Mouse (Mus musculus) monocyte, adult 2 months (primary cell): ENCODE data around the gene Pdp2.

Experiments
- DNase-seq, 2 experiments: peaks; one replicate each; pipeline ENCODE4 v3.0.0; 2022; ENCODE audit warnings: low spot score in 2 of 2, low read depth in 1 of 2

Gene Pdp2

DNA sequence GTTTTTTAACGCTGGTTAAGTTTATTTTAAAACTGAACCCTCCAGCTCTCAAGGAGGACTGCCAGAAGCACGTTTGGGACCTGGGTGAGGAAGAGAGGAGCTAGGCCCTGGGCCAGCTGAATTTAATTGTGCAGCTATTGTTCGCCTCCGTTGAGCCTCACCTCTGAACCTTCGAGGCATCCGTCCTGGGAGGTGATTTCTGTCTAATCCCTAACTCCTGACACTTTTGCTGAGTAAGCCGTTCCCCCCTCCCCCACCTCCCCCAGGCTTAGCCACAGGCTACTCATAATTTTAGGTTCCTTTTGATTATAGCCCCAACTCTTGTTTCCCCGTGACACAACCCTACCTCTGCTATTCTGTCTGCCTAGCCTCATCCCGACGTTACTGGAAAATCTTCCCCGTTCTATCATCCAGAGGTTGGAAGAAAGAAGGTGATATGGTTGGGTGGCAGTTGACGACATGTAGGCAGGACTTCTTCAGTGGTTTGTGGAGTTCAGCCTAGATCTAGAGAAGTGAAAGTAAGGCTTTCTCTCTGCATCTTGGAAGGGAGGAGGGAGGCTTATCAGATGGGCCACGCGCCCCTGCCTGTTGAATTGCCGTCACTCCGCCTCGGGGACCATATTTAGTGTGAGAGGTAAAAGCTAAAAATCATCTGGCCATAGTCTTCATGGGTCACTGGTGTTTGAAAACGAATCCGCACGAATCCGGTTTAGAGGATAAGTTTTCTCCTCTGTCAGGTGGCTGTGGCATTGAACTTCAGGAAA is 4.7 kb downstream of the Pdp2 start:
- DNase-seq, result no peak

DNA sequence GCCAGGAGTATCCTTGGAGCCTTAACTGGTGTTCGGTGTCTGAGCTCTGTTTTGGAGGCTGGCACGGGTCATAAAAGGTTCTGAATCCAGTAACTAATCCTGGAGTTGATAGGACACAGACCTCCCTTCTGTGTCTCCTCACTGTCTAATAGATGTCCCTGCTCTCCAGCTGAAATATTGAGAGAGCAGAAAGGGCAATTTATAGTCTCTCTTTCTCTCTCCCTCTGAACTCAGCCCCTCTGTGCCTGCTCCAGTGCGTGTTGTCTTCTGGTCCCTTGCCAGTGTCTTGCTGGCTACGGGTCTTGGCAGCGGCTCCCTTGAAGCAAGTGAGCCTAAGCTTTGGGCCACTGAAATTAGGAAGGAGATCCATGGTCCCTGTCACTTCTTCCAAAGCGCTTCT is 6.4 kb downstream of the Pdp2 start:
- DNase-seq, result no peak

DNA sequence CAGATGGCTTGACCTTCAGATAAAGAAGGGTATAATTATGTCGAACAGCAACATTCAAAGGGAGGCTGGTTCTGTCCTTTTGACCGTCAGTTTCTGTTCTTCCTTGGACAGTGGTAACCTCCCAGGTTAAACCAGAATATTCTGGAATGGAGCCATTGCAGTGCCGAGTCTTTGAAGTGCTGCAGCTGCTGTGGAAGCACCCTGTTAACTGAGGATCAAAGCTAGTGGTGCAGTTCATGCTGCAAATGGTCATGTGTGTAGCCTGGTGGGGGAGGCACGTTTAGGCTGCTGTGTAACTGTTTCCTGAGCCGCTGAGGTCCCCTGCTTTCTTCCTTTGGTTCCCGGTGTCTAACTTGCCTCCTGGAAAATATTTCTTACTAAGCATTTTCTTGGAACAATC is 7.2 kb downstream of the Pdp2 start:
- DNase-seq, result no peak

DNA sequence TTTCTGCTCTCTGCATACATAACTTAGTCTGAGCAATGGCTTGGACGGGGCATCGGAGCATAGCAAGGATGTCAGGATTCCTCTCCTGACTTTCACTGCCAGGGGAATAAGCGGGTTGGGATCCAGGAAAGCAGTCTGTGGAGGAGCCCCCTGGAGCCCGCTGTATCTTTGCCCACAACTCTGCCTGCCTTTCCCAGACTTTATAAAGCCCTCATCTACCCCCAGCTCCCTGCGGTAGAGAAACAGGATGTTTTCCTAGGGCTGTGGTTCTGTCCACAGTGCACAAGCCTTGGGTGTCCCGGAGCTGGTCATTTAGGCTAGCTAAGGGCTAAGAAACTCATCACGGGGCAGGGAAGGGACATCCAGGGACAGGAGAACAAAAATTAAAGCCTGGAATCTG is 10.1 kb downstream of the Pdp2 start:
- no peak for DNase-seq

DNA sequence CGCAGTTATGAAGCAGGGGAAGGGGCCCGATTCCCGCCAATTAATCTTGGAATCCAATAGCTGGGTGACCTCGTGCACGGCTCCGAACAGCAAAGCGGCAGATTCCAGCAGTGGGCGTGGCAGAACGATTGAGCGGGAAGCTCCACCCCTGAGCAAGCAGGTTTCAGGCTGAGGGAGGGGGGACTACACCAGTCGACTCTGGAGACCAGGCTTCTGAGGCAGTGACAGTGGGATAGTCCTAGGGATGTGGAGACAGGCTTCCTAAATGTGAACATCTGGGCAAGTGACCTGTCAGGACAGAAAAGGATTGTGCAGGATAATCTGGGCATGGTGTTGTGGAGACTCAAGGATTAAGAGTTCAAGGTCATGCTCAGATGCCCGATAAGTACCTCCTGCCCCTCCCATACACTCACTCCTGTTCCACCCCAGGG is 10.7 kb downstream of the Pdp2 start:
- DNase-seq, result no peak

DNA sequence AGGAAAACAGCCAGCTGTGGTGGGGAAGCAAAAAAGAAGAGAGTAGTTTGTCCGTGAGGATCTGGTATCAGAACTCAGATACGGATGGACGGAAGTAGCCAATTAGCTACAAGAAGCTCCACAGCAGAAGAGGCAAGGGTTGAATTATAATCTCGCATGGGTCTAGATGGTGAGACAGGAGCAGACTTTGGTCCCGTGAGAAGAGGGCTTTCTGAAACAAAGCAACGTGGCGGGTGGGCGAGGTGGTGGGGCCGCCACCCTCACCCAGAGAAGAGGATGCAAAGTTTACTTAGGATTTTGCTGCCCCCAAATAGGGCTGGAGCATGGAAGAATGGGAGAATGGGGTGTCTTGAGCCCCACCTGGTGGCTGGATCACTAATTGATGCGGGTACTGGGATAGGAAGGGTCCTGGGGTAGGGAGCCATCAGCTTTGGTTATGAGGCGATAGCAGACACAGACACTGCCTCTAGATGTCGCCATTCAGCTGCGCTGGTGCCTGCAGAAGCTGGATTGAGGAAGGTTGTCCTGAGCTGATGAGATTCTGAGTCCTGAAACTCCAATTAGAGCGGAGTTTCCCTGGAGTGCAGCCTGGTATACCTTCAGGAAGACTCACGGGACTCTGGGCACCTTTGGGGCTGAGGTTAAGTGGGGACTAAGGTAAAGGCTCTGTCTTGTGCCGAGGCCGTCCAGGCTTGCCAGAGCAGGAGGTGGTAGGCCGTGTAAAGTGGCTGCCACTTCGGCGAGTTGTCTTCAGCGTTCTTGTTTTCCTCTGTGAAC is 11.4 kb downstream of the Pdp2 start:
- peak; percentile 42 to 50 for DNase-seq

DNA sequence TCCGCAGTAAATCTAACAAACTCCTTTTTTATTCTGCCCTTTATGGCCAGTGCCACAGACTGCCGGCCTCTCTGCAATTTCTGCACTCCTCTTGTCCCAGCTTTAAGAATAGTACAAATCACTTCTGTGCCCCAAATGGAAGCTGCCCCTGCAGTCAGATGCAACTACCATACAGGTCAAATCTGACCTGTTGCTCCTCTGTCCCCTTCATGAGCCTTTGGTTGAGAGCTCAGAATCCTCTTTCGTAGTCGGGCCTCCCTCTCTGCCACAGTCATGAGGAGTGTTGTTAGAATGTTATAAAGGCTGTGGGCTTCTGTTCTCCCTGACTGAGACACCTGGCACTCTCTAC is 12.0 kb downstream of the Pdp2 start:
- DNase-seq, result no peak

DNA sequence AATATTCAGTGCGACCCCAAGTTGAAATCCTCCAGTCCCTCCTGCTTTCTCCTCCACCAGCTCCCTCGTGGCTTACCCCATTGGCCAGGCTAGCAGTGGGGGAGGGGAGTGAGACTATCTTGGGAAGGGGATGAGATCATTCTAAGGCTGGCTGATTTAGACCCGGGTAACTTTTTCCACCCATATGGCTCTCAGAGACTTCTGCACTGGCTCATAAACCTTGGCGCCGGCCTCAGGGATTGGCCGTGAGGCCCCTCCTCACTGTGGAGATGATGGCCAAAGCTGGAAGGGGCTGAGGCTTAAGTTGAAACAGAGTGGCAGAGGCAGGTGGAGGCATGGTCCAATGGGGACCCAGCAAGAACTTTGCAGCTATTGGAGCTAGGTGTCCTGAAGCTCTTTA is 15.1 kb downstream of the Pdp2 start:
- no peak for DNase-seq

DNA sequence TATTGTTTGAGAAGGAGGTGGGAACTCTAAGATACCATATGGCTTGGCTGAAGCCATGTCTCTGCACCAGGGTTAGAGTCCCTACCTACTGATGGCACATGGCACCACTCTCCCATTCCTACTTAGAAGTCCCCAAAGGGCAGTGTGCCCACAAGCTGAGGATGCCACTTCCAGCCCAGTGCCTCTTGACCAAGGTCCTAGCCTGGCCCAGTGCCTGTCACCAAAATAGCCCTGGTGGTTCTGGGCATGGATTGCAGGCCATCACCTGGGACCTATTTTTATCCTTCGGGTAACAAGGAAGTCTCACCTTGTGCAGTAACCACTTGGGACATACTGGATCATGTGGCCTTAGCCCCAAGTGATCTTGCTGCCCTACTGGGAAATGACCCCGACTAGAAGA is 16.7 kb downstream of the Pdp2 start:
- DNase-seq, result no peak

DNA sequence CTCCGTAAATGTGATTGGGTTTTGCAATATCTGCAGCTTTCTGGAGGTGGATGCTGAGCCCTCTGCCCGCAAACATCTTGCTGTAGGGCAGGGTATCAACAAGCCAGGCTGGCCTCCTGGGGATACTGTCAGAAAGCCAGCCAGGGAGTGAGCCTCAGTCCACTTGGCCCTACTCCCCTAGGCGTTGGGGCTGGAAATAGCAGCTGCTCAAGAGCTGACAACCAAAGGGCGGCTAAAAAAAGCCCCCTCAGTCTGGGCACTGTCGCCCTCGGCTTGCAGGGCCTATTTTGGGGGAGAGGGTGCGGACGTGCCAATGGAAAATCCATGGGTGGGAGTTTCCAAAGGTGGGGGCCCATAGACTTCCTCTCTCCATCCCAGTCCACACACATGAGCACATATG is 18.0 kb downstream of the Pdp2 start:
- DNase-seq, result no peak

DNA sequence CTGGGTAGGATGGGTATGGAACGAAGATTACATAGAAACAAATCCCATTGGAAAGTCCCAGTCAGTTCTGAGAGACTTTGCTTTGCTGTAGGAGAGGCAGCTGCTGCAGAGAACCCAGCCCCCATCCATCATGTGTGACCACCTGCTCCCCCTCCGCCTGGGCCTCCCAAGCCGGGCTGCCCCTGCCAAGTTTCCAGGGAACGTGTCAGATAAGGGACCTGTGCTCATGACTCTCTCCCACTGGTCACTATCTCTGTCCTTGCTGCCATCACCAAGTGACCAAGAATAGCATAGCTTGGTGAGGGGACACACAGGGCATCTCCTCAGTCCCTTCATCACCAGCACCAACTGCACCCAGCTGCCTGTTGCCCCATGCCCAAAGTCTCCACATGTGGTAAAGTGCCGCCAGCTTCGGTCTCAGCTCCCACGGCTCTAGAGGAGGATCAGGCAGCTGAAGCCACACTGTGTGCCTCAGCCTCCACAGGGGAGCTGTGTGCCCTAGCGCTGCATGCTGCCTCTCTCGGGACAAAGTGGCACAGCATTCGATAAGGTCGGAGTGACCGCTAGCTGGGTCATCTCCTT is 19.0 kb downstream of the Pdp2 start:
- no peak for DNase-seq

DNA sequence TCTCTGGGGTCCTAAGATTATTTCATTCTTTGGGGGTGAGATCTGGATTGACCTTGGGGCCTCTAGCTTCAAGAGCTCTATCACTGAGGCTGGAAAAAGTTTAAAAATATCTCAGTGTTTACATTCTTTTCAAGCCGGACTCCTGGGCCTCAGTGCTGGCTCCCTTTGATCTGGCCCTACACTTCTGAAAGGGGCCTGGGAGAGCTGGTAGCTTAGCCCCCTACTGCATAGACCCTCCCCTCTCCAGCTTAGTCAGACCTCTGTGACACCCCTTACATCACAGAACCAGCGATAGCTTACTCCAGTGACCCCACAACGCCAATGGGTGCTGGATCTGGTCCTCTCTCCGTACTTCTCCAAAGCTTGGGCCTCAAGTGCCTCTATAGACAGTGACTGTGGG is 20.4 kb downstream of the Pdp2 start:
- no peak for DNase-seq

DNA sequence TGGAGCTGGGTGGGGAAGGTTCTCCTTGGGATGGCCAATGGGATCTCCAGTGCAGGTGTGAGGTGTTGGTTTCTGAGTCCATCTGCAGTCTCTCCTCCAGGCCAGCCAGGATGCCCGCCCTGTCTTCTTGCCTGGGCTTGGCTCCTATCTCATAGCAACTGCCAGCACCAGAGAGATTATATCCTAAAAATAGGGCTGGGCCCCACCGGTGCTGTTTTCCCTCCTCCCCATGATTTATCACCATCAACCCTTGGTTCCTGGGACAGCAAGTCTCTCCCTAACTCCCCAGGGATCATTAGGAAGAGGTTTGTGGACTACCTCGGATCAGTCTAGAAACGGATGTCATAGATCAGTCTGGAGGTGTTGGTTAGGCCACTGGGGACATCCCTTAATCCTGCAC is 21.9 kb downstream of the Pdp2 start:
- no peak for DNase-seq

DNA sequence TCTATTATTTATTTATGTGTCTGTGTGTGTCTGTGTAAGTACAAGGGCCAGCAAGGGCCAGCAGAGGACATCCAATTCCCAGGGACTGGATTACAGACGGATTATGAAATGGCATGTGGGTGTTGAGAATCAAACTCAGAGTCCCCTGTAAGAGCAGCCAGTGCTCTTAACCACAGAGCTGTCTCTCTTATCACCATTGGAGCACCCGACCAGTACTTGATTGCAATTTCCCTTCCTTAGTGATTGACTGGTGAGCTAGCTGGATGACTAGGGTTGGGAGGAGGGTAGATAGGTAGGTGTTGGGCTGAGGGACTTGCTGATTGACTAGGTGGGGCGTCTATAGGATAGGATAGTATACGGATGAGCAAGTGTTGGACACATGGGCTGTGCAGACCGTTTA is 29.5 kb downstream of the Pdp2 start:
- no peak for DNase-seq

DNA sequence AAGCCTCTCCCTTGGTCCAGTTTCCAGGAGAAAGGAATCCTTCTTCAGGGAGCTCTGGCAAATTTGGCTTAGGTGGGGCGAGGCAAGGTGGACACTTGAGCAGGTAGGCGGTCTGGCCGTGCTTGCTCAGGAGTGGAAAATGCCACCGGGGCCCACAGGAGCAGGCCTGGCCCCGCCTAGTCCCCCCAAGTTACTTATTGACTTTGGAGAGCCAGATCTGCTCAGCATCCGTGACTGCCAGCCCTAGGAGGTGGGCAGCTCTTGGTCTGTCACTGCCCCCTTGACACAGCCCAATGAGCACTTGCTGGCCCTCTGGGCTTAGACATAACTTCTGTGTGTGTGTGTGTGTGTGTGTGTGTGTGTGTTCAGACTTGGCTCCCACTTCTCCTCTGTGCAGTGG is 32.9 kb downstream of the Pdp2 start, which contains the start of gene Cdh16:
Gene Cdh16, minus strand, starts transcription at position 236 of the 400 bp plus-strand sequence.
- no peak for DNase-seq

DNA sequence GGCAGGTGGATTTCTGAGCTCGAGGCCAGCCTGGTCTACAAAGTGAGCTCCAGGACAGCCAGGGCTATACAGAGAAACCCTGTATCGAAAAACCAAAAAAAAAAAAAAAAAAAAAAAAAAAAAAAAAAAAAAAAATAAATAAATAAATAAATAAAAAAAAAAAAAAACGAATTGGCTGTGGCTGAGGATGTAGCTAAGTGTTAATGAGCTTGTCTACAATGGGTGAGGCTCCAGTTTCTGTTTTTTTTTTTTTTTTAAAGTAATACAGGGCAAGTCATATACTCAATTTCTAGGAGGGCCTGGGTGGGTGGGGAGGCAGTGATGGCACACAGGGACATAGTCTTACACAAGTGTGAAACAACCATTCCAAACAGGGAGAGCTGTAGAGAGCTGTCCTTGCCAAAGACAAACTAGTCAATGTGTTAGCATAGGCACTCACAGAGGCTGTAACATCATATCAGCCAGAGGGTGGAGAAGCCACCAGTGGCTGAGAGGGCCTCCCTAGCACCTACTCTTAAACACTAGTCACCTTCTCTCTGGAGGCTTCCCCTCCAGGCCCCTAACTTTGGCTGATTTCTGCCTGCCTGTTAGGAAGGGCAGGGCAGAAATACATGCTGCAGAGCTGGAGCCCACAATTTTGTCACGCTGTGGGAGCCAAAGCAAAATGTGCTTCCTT is 36.0 kb downstream of the Pdp2 start:
- no peak for DNase-seq

DNA sequence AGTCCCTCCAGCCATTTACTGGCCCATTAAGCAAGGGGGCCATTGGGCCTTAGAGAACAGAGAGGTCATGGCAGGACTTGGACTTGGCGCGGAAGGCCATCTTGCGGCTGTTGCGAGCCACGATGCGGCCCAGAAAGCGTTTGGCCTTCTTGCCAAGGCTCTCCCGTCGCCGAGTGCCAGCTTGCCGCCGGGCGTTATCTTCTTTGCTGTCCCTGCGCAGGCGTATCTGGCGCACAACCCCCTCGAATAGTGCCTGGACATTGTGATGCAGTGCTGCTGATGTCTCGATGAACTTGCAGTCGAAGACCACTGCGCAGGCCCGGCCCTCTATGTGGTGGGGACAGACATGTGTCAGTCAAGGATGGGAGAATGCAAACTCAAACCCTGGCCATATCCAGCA is 37.2 kb downstream of the Pdp2 start:
- DNase-seq, result no peak

DNA sequence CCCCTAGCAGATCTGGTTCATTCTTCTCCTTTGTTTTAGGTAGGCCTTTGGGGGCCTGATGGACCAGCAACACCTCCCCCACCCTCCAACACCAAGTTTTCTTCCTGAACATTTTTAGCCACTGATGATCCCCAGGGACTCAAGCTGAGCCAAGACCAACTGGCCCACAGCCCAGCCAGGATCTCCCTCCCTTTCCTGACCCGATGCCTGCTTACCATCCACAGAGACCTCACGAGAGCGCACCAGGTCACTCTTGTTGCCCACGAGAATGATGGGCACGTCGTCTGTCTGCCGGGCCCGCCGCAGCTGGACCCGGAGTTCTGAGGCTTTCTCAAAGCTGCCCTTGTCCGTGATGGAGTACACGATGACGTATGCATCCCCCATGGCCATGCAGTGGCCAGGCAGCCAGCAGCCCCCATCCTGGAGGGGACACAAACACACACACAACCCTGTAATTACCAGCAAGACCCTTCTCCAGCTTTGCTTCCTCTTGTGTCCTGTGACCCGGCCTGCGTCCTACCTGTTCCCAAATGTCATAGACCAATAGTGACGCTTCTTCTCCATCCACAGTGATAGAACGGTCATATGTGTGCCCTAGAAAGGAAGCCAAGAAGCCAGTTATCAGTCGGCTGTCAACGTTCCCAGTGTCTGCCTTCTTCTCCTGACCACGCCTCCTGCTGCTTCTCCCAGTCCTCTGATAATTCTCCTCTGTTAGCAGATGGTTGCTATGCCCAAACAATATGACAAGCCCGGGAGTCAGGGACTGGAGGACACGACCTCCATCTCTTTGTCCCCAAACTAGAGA is 38.3 kb downstream of the Pdp2 start:
- no peak for DNase-seq

DNA sequence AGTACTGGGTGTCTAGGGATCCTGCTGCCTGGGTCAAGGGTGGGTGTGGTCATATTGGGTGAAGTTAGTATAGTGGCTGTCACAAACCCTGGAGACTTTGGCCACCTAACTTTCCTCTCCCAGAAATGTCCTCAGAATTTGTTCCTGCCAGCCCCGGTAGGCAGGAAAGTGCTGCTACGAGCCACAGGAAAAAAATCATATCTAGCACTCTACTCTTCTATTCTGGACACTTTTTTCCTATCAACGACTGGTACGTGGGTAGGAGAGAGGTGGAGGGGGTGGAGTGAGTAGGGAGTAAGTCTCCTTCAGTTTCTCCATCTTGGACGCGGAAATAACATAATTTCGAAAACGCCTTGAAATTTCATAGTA is 38.8 kb downstream of the Pdp2 start:
- no peak for DNase-seq

DNA sequence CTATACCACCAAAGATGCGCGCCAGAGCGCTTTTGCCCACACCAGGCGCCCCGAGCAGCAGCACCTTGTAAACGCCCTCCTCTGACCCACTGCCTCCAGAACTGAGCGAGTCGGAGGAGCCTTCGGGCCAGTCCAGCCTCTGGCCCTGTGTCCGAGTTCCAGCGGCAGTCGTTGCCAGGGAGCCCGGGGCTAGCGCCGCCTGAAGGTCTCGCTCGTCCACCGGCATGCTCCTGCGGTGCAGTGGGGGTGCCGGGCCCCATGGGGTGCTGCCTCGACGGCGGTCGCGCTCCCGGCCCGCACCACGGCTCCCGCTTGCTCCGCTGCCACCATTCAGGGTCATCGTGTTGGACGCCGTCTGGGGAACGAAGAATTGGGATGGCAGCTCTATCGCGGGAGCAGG is 39.3 kb downstream of the Pdp2 start:
- no peak for DNase-seq
